27 mouse cellular contexts compared by ENCODE assay signal in the genomic region with DNA sequence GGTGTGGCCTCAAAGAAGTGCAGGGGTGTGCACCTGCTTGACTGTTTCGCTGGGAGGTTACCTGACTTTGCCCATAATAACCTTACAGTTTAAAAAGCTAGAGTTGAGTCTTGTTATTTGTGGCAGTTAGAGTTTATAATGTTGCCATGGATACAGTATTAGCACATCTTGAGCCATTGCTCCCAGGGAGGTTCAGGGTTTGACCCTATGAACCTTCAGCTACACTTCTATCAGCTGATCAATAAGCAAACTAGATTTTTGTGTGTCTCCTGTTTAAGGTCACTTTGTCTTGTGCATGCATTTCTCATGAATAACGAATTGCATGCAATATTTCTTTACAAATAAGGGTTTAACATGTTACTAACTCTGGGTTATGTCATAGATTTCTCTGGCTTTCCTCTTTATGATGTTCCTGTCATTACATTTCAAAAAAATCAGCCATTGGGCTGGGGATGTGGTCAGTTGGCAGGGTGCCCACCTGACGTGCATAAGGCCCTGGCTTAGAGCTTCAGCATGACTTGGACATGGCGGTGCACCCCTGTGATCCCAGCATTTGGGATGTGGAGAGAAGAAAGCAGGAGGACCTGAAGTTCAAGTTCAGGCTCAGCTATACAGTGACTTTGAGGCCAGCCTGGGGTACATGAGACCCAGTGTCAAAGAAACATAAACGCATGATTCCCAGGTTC.
DNase-seq lines count a peak whose midpoint lies in the region; ATAC-seq and TF ChIP-seq lines count a peak whose summit lies in the region.
"Had no signal": no experiment of that assay in that cellular context is flagged by ENCODE, and none has a peak within 500 bp of the region (broad histone marks: within the 10 kb centered on the region; RNA-seq: fewer than 3 reads in every experiment).

No protein-coding gene starts in this region.

- WGBS in liver, postnatal 0 days (ENCODE audit: insufficient replicate concordance) = 54% methylated on average over 5 of the region's 5 CpGs
- WGBS in liver, embryonic 11.5 days = 73% methylated on average over 5 of the region's 5 CpGs
- WGBS in forebrain, embryonic 14.5 days = 85% methylated on average over 5 of the region's 5 CpGs

- intact Hi-C loops in left cerebral cortex, postnatal 4 days (cut with DNase I) = no loop called here

- H3K27ac ChIP-seq in liver, postnatal 0 days (ENCODE audit: low read depth) = no peak overlapping the region
- no peak overlapping the region for H3K27ac ChIP-seq in liver, embryonic 11.5 days (ENCODE audit: low read depth, low read length)
- no peak overlapping the region for H3K27ac ChIP-seq in forebrain, embryonic 14.5 days (ENCODE audit: low read depth, low read length)
- H3K27ac ChIP-seq: embryonic facial prominence, embryonic 13.5 days; forebrain, embryonic 12.5 days; hindbrain, embryonic 10.5 days; hindbrain, embryonic 13.5 days had no signal

- no peak overlapping the region for H3K4me2 ChIP-seq in liver, postnatal 0 days (ENCODE audit: low read depth, low read length)
- no peak overlapping the region for H3K4me2 ChIP-seq in liver, embryonic 11.5 days
- H3K4me2 ChIP-seq in forebrain, embryonic 14.5 days (ENCODE audit: low read length) = no peak overlapping the region
- H3K4me2 ChIP-seq: embryonic facial prominence, embryonic 13.5 days; forebrain, embryonic 12.5 days; heart, embryonic 11.5 days; hindbrain, embryonic 13.5 days had no signal

- no peak for TF ChIP-seq EP300 in liver, postnatal 0 days (IDR thresholded peaks at IDR 0.05; ENCODE audit: low read depth)

- H3K4me1 ChIP-seq in liver, postnatal 0 days (ENCODE audit: insufficient read depth) = no peaks in the 10 kb centered on the region
- no peaks in the 10 kb centered on the region for H3K4me1 ChIP-seq in liver, embryonic 11.5 days (replicated peaks; ENCODE audit: control insufficient read depth, insufficient read depth, low read length)
- peaks cover 5% of the 10 kb centered on the region; the same call in 1 of the 2 replicates for H3K4me1 ChIP-seq in forebrain, embryonic 14.5 days (ENCODE audit: control insufficient read depth, insufficient read depth, low read length)

- no peak overlapping the region for H3K9ac ChIP-seq in liver, postnatal 0 days (replicated peaks)
- H3K9ac ChIP-seq in liver, embryonic 11.5 days (ENCODE audit: low read depth, low read length) = no peak overlapping the region
- H3K9ac ChIP-seq in forebrain, embryonic 14.5 days (ENCODE audit: low read length) = no peak overlapping the region
- H3K9ac ChIP-seq: embryonic facial prominence, embryonic 13.5 days; forebrain, embryonic 12.5 days; hindbrain, embryonic 13.5 days had no signal

- H3K9me3 ChIP-seq in liver, postnatal 0 days (ENCODE audit: low read length) = no peaks in the 10 kb centered on the region
- H3K9me3 ChIP-seq in liver, embryonic 11.5 days (ENCODE audit: control insufficient read depth, low read length) = no peaks in the 10 kb centered on the region
- no peaks in the 10 kb centered on the region for H3K9me3 ChIP-seq in forebrain, embryonic 14.5 days (replicated peaks; ENCODE audit: control insufficient read depth, low read length)
- H3K9me3 ChIP-seq: embryonic facial prominence, embryonic 10.5 days; embryonic facial prominence, embryonic 13.5 days; forebrain, embryonic 12.5 days; hindbrain, embryonic 10.5 days; hindbrain, embryonic 13.5 days had no signal

- no peak for TF ChIP-seq CTCF in liver, postnatal 0 days (IDR thresholded peaks at IDR 0.05; ENCODE audit: low read depth)

- no peaks in the 10 kb centered on the region for H3K27me3 ChIP-seq in liver, postnatal 0 days (ENCODE audit: insufficient read depth, low read length)
- no peaks in the 10 kb centered on the region for H3K27me3 ChIP-seq in liver, embryonic 11.5 days (replicated peaks; ENCODE audit: control insufficient read depth, insufficient read depth, low read length)
- no peaks in the 10 kb centered on the region for H3K27me3 ChIP-seq in forebrain, embryonic 14.5 days (replicated peaks; ENCODE audit: control insufficient read depth, insufficient read depth, low read length)
- H3K27me3 ChIP-seq: CH12.LX; embryonic facial prominence, embryonic 13.5 days; forebrain, embryonic 12.5 days had no signal

- ATAC-seq in cerebellum, adult (ENCODE audit: insufficient number of reproducible peaks, low FRiP score, low TSS enrichment) = no peak
- ATAC-seq in liver, postnatal 0 days = peak; percentile 80
- ATAC-seq in liver, embryonic 11.5 days (replicated peaks; ENCODE audit: low FRiP score) = no peak
- ATAC-seq in forebrain, embryonic 14.5 days = no peak
- ATAC-seq: forebrain, embryonic 16.5 days; hindbrain, embryonic 16.5 days had no signal

- DNase-seq in cerebellum, postnatal 14 days = peak; percentile 21 to 40
- peak; percentile 22 for DNase-seq in left cerebral cortex, postnatal 4 days
- no peak for DNase-seq in left cerebral cortex, adult 9 months (ENCODE audit: low spot score in 2 of 2)
- peak; percentile 30 for DNase-seq in liver, postnatal 0 days
- no peak for DNase-seq in liver, embryonic 11.5 days (ENCODE audit: low spot score)
- no peak for DNase-seq in forebrain, embryonic 14.5 days (ENCODE audit: low spot score)
- DNase-seq: adrenal gland, adult 2 months; adrenal gland, postnatal 14 days; B cell, adult 2 months; cerebellum, adult 11-12 months; cerebellum, adult 9-10 months; cerebellum, postnatal 36 days; embryo, embryonic 11 days; gastrocnemius, postnatal 10 days; gastrocnemius, postnatal 36 days had no signal

- H3K4me3 ChIP-seq in liver, postnatal 0 days (ENCODE audit: low read depth, low read length) = no peak overlapping the region
- H3K4me3 ChIP-seq in liver, embryonic 11.5 days (ENCODE audit: low read depth, low read length) = no peak overlapping the region
- no peak overlapping the region for H3K4me3 ChIP-seq in forebrain, embryonic 14.5 days (ENCODE audit: low read depth, low read length)
- H3K4me3 ChIP-seq: embryonic facial prominence, embryonic 10.5 days; embryonic facial prominence, embryonic 13.5 days; erythroblast, embryonic 14.5 days; forebrain, embryonic 12.5 days; hindbrain, embryonic 10.5 days; hindbrain, embryonic 13.5 days had no signal

- no peaks in the 10 kb centered on the region for H3K36me3 ChIP-seq in liver, postnatal 0 days (replicated peaks; ENCODE audit: insufficient read depth, low read length)
- H3K36me3 ChIP-seq in liver, embryonic 11.5 days (ENCODE audit: control insufficient read depth, insufficient read depth, low read length) = no peaks in the 10 kb centered on the region
- H3K36me3 ChIP-seq in forebrain, embryonic 14.5 days (ENCODE audit: control insufficient read depth, insufficient read depth, low read length) = no peaks in the 10 kb centered on the region
- H3K36me3 ChIP-seq: embryonic facial prominence, embryonic 10.5 days; embryonic facial prominence, embryonic 13.5 days; forebrain, embryonic 12.5 days; G1E; hindbrain, embryonic 10.5 days; hindbrain, embryonic 13.5 days had no signal

Comparison
In these comparisons a context has a peak if more than half of its experiments do, and no peak if none do; other contexts are left out.
1. DNase-seq: peak in cerebellum, postnatal 14 days (2 of 2), left cerebral cortex, postnatal 4 days (single experiment) and liver, postnatal 0 days (single experiment); none in left cerebral cortex, adult 9 months (0 of 2), liver, embryonic 11.5 days (single experiment) and forebrain, embryonic 14.5 days (single experiment).